Mouse (Mus musculus): ENCODE measurements around the gene Gm42674. TPM values are rescaled to one million over a fixed set of nuclear protein-coding genes. Genes with fewer than 3 reads are reported as not detected.

The Gm42674 gene
- total and polyA plus RNA-seq, 3 experiments: not detected

- no peak for DNase-seq (ENCODE audit: extremely low read depth)
- H3K4me1 ChIP-seq (ENCODE audit: control insufficient read depth in 1 of 2, insufficient read depth in 2 of 2): no peaks in the 10 kb centered on the region
- H3K36me3 ChIP-seq (replicated peaks in 1 of 2; ENCODE audit: control insufficient read depth in 1 of 2, insufficient read depth in 1 of 2, low read length in 1 of 2): no peaks in the 10 kb centered on the region
- H3K9me3 ChIP-seq (replicated peaks; ENCODE audit: low read length): no peaks in the 10 kb centered on the region
- no peaks in the 10 kb centered on the region for H3K79me2 ChIP-seq (replicated peaks; ENCODE audit: control insufficient read depth, extremely low read depth, insufficient read depth, poor library complexity, severe bottlenecking)
- in situ Hi-C loops (cut with MboI; ENCODE audit: low pct_ligation_motif_present, low pct_unique_long_range_greater_than_20kb, low sequenced_read_pairs) (no loop called here), dilution Hi-C loops (cut with MboI; ENCODE audit: extremely low pct_ligation_motif_present, extremely low pct_unique_long_range_greater_than_20kb, low sequenced_read_pairs) (no loop called here)
- H3K4me3 ChIP-seq (replicated peaks in 1 of 3; ENCODE audit: low read depth in 2 of 3, low read length in 2 of 3, poor library complexity in 1 of 3): no peak overlapping the region
- peaks cover 2% of the 10 kb centered on the region for H3K27me3 ChIP-seq (replicated peaks)
- no peak overlapping the region for H3K9ac ChIP-seq (ENCODE audit: insufficient read depth, low read depth)
- no peak overlapping the region for H3K27ac ChIP-seq (ENCODE audit: insufficient read depth, low read depth)
- TF ChIP-seq CHD1 (IDR thresholded peaks at IDR 0.05; ENCODE audit: low read depth, low read length) (no peak), ZKSCAN1 (IDR thresholded peaks at IDR 0.05; ENCODE audit: borderline replicate concordance, low read depth, low read length) (no peak), RAD21 (IDR thresholded peaks at IDR 0.05; ENCODE audit: low read depth, low read length) (no peak), NELFE (IDR thresholded peaks at IDR 0.05; ENCODE audit: low read depth, low read length) (no peak), MYC (IDR thresholded peaks at IDR 0.05; ENCODE audit: low read depth, low read length) (no peak), SIN3A (IDR thresholded peaks at IDR 0.05; ENCODE audit: low read length) (no peak), KAT2A (IDR thresholded peaks at IDR 0.05; ENCODE audit: insufficient replicate concordance, low read length) (no peak)
- H3K4me2 ChIP-seq (ENCODE audit: insufficient read depth, low read depth, poor library complexity, severe bottlenecking): no peak overlapping the region
These were observed 25.2 kb upstream of the Gm42674 start for GRCm38 (mm10) chr3:90576351-90577001.

GRCm38 (mm10) chr3:90579433-90579832, 22.3 kb upstream of the Gm42674 start:
- Histone ChIP-seq H3K4me2 (ENCODE audit: insufficient read depth, low read depth, poor library complexity, severe bottlenecking) (no peak overlapping the region), H3K36me3 (replicated peaks in 1 of 2; ENCODE audit: control insufficient read depth in 1 of 2, insufficient read depth in 1 of 2, low read length in 1 of 2) (no peaks in the 10 kb centered on the region), H3K79me2 (replicated peaks; ENCODE audit: control insufficient read depth, extremely low read depth, insufficient read depth, poor library complexity, severe bottlenecking) (no peaks in the 10 kb centered on the region), H3K9me3 (replicated peaks; ENCODE audit: low read length) (no peaks in the 10 kb centered on the region), H3K4me1 (ENCODE audit: control insufficient read depth in 1 of 2, insufficient read depth in 2 of 2) (peaks cover 6 to 12% of the 10 kb centered on the region in 2 experiments; a peak in 3 of 4 replicates), H3K4me3 (replicated peaks in 1 of 3; ENCODE audit: low read depth in 2 of 3, low read length in 2 of 3, poor library complexity in 1 of 3) (no peak overlapping the region), H3K9ac (ENCODE audit: insufficient read depth, low read depth) (no peak overlapping the region), H3K27ac (ENCODE audit: insufficient read depth, low read depth) (no peak overlapping the region), H3K27me3 (replicated peaks) (peaks cover 2% of the 10 kb centered on the region)
- no peak for TF ChIP-seq JUND (conservative IDR thresholded peaks at IDR 0.05; ENCODE audit: low read depth, low read length)
- dilution Hi-C loops (cut with MboI; ENCODE audit: extremely low pct_ligation_motif_present, extremely low pct_unique_long_range_greater_than_20kb, low sequenced_read_pairs) (no loop called here), in situ Hi-C loops (cut with MboI; ENCODE audit: low pct_ligation_motif_present, low pct_unique_long_range_greater_than_20kb, low sequenced_read_pairs) (no loop called here)
- no peak for DNase-seq (ENCODE audit: extremely low read depth)

- Histone ChIP-seq H3K27me3 (replicated peaks) (peaks cover 2% of the 10 kb centered on the region), H3K4me2 (ENCODE audit: insufficient read depth, low read depth, poor library complexity, severe bottlenecking) (no peak overlapping the region), H3K9me3 (replicated peaks; ENCODE audit: low read length) (no peaks in the 10 kb centered on the region), H3K4me3 (replicated peaks in 1 of 3; ENCODE audit: low read depth in 2 of 3, low read length in 2 of 3, poor library complexity in 1 of 3) (no peak overlapping the region), H3K36me3 (replicated peaks in 1 of 2; ENCODE audit: control insufficient read depth in 1 of 2, insufficient read depth in 1 of 2, low read length in 1 of 2) (no peaks in the 10 kb centered on the region), H3K79me2 (replicated peaks; ENCODE audit: control insufficient read depth, extremely low read depth, insufficient read depth, poor library complexity, severe bottlenecking) (no peaks in the 10 kb centered on the region), H3K4me1 (ENCODE audit: control insufficient read depth in 1 of 2, insufficient read depth in 2 of 2) (peaks cover 8 to 26% of the 10 kb centered on the region in 2 experiments), H3K9ac (ENCODE audit: insufficient read depth, low read depth) (no peak overlapping the region), H3K27ac (ENCODE audit: insufficient read depth, low read depth) (no peak overlapping the region)
- in situ Hi-C loops (cut with MboI; ENCODE audit: low pct_ligation_motif_present, low pct_unique_long_range_greater_than_20kb, low sequenced_read_pairs): no loop called here
- TF ChIP-seq ZNF384 (IDR thresholded peaks at IDR 0.05; ENCODE audit: low read depth, low read length) (no peak), CHD1 (IDR thresholded peaks at IDR 0.05; ENCODE audit: low read depth, low read length) (no peak), MAFK (IDR thresholded peaks at IDR 0.05; ENCODE audit: insufficient replicate concordance, low read length) (no peak), PAX5 (IDR thresholded peaks at IDR 0.05; ENCODE audit: low read length) (no peak), CTCF (conservative IDR thresholded peaks at IDR 0.05 in 1 of 2, IDR thresholded peaks at IDR 0.05 in 1 of 2; ENCODE audit: low read depth in 2 of 2, low read length in 2 of 2) (no peak), POLR2AphosphoS2 (IDR thresholded peaks at IDR 0.05; ENCODE audit: low read depth, low read length) (no peak), ZMIZ1 (IDR thresholded peaks at IDR 0.05; ENCODE audit: low read depth, low read length) (no peak)
- no peak for DNase-seq (ENCODE audit: extremely low read depth)
- dilution Hi-C loops (cut with MboI; ENCODE audit: extremely low pct_ligation_motif_present, extremely low pct_unique_long_range_greater_than_20kb, low sequenced_read_pairs): no loop called here
These were observed 20.6 kb upstream of the Gm42674 start for GRCm38 (mm10) chr3:90581141-90581540.
